ENCODE assay signal across 8 mouse cellular contexts in the genomic region with DNA sequence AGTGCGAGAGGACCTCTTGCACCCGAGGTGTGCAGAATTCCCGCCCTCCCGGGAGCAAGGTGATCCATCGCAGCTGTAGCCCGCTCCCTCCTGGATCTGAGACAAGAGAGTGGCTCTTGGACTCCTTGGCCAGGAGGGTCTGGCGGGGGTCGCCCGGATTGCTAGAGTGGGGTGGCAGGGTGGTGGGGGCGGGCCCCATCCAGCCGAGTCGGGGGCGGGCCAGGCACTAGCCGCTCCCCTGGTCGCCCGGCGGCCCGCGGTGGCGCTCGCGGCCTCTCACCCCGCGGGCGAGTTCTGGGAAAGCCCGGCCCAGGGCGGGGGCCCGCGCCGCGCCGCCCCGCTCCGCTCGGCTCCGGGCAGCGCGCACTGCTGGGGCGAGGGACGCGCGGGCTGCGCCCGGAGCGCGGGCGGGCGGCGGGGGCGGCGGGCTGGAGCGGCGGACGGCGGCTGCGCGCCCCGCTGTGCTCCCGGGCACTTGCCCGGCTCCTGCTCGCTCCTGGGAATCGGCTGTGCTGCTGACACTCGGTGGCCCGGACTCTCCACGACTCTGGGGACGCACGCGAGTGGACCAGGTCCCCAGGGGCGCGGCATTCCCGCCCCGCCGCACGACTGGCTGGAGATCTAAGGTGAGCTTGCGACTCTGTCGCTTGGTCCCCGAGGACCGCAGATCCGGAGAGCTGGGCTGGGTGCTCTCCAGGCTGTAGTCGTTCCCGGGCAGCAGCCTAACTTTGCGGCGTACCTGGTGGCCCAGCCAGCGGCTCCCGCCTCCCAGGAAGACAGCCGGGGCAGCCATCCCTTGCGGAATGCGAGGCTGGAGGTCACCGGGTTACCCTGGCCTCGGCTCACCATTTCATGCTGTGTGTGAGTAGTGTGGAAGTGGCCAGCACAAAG. TPM values are rescaled to one million over a fixed set of nuclear protein-coding genes. Genes with fewer than 3 reads are reported as not detected.
DNase-seq lines count a peak whose midpoint lies in the region; ATAC-seq and TF ChIP-seq lines count a peak whose summit lies in the region.

A gene (plus strand): TSS at position 379 of the 891 bp plus-strand sequence.

- H3K9ac ChIP-seq in embryonic facial prominence, embryonic 15.5 days: peak within 1 kb of the TSS; percentile 24
- peak within 1 kb of the TSS; percentile 65 for H3K9ac ChIP-seq in heart, postnatal 0 days (replicated peaks; ENCODE audit: low read depth, low read length)

- ATAC-seq in embryonic facial prominence, embryonic 15.5 days (ENCODE audit: insufficient number of reproducible peaks, low FRiP score, low TSS enrichment, low read depth): peak; percentile 84
- peak; percentile 89 for ATAC-seq in heart, postnatal 0 days (ENCODE audit: insufficient read depth, low read depth)

- H3K4me3 ChIP-seq in embryonic facial prominence, embryonic 15.5 days (replicated peaks): peak within 1 kb of the TSS; percentile 55
- peak within 1 kb of the TSS; percentile 76 for H3K4me3 ChIP-seq in heart, postnatal 0 days (ENCODE audit: low read depth, low read length)
- peak within 1 kb of the TSS; percentile 78 for H3K4me3 ChIP-seq in midbrain, embryonic 10.5 days

- no peak for TF ChIP-seq CTCF in heart, postnatal 0 days (IDR thresholded peaks at IDR 0.05; ENCODE audit: low read depth)

- TF ChIP-seq EP300 in heart, postnatal 0 days (IDR thresholded peaks at IDR 0.05; ENCODE audit: low read depth): no peak

- H3K27me3 ChIP-seq in embryonic facial prominence, embryonic 15.5 days: peaks cover 44% of the 10 kb centered on the region
- no peaks in the 10 kb centered on the region for H3K27me3 ChIP-seq in heart, postnatal 0 days (ENCODE audit: control insufficient read depth, insufficient read depth, low read length)
- peaks cover 71% of the 10 kb centered on the region for H3K27me3 ChIP-seq in midbrain, embryonic 10.5 days (ENCODE audit: low read depth, poor library complexity, severe bottlenecking)

- H3K27ac ChIP-seq in embryonic facial prominence, embryonic 15.5 days (replicated peaks): 0 out of 2 replicates have a peak within 1 kb of the TSS, but pooled peaks have one; percentile 52
- H3K27ac ChIP-seq in heart, postnatal 0 days (ENCODE audit: low read depth): peak within 1 kb of the TSS; percentile 81
- H3K27ac ChIP-seq in midbrain, embryonic 10.5 days (replicated peaks): peak within 1 kb of the TSS; percentile 87

- peak within 1 kb of the TSS; percentile 84 for H3K4me2 ChIP-seq in embryonic facial prominence, embryonic 15.5 days (replicated peaks)
- peak within 1 kb of the TSS; percentile 71 for H3K4me2 ChIP-seq in heart, postnatal 0 days (ENCODE audit: low read depth, low read length)

- H3K4me1 ChIP-seq in embryonic facial prominence, embryonic 15.5 days: peaks cover 30% of the 10 kb centered on the region
- H3K4me1 ChIP-seq in heart, postnatal 0 days (ENCODE audit: control insufficient read depth, insufficient read depth): peaks cover 24% of the 10 kb centered on the region
- H3K4me1 ChIP-seq in midbrain, embryonic 10.5 days: peaks cover 71% of the 10 kb centered on the region

- H3K9me3 ChIP-seq in embryonic facial prominence, embryonic 15.5 days (replicated peaks): no peaks in the 10 kb centered on the region
- H3K9me3 ChIP-seq in heart, postnatal 0 days (replicated peaks; ENCODE audit: control insufficient read depth, low read length): no peaks in the 10 kb centered on the region
- no peaks in the 10 kb centered on the region for H3K9me3 ChIP-seq in midbrain, embryonic 10.5 days (replicated peaks)

- peak; percentile 25 for DNase-seq in right cerebral cortex, postnatal 4 days
- DNase-seq in right cerebral cortex, adult 18-20 months: no peak
- DNase-seq in heart, postnatal 0 days (ENCODE audit: low spot score): peak; percentile 41
- DNase-seq in layer of hippocampus, postnatal 14 days (ENCODE audit: low spot score in 2 of 2): no peak
- DNase-seq in midbrain, embryonic 10.5 days (ENCODE audit: low spot score): peak; percentile 68
- peak; percentile 49 for DNase-seq in urinary bladder, postnatal 14 days (ENCODE audit: low spot score)
- no peak for DNase-seq in spleen, postnatal 36 days (ENCODE audit: low spot score in 2 of 2)

- H3K36me3 ChIP-seq in embryonic facial prominence, embryonic 15.5 days: no peaks in the 10 kb centered on the region
- H3K36me3 ChIP-seq in heart, postnatal 0 days (replicated peaks; ENCODE audit: control insufficient read depth, insufficient read depth, low read length): no peaks in the 10 kb centered on the region
- no peaks in the 10 kb centered on the region for H3K36me3 ChIP-seq in midbrain, embryonic 10.5 days

- WGBS in embryonic facial prominence, embryonic 15.5 days: under 1% methylated on average over 53 of the region's 90 CpGs
- 1% methylated on average over 71 of the region's 90 CpGs for WGBS in heart, postnatal 0 days
- under 1% methylated on average over 88 of the region's 90 CpGs for WGBS in midbrain, embryonic 10.5 days

RNA-seq across cellular contexts. Expression of the gene that starts here (rescaled TPM):
- 5.3 and 5.9 TPM in 2 replicates for polyA plus RNA-seq in embryonic facial prominence, embryonic 15.5 days (2015; fragmentation: Nextera tagmentation; extraction: Ambion mirVana)
- 18.2 and 32.1 TPM in 2 replicates for total RNA-seq in heart, postnatal 0 days (2014; rRNA removed; ENCODE audit: low replicate concordance)
- 5.2 and 5.7 TPM in 2 replicates for polyA plus RNA-seq in heart, postnatal 0 days (2015; fragmentation: Nextera tagmentation; extraction: Ambion mirVana)
- total RNA-seq in layer of hippocampus, postnatal 14 days (2021): 10 to 100 TPM; 13.4 to 14.3 TPM
- 3.1 and 3.9 TPM in 2 replicates for polyA plus RNA-seq in midbrain, embryonic 10.5 days (2016; fragmentation: Nextera tagmentation; extraction: Ambion mirVana)

Comparison
In these comparisons a context has a peak if more than half of its experiments do, and no peak if none do; other contexts are left out.
1. DNase-seq: peak in right cerebral cortex, postnatal 4 days (single experiment), heart, postnatal 0 days (single experiment), midbrain, embryonic 10.5 days (single experiment) and urinary bladder, postnatal 14 days (single experiment); none in right cerebral cortex, adult 18-20 months (single experiment), layer of hippocampus, postnatal 14 days (0 of 2) and spleen, postnatal 36 days (0 of 2).
2. Peak in every context shown above with its lines, with median percentiles within 50 percentile points of each other: H3K27ac ChIP-seq and H3K4me3 ChIP-seq.